Comparison of ENCODE assay signal across 20 mouse cellular contexts in the genomic region with DNA sequence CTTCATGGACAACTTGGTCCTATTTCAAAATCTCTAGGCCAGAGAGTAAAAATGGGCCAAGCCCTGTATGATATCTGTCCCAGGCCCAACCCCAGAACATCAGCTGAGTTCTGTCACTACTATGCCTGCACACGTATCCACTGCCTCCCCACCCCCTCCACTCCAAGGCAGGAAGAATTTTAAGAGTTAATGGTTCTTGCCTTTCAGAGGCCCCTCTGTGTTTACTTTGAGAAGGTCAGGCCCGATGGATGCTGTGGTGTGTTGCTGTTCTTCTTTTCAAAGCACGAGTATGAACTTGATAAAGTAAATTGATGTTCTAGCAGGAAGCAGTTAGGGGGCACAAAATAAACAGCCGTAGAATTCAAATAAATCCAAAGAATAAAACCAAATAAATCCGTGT. TPM values are rescaled to one million over a fixed set of nuclear protein-coding genes. Genes with fewer than 3 reads are reported as not detected.
DNase-seq lines count a peak whose midpoint lies in the region; ATAC-seq and TF ChIP-seq lines count a peak whose summit lies in the region.
"Had no signal": no experiment of that assay in that cellular context is flagged by ENCODE, and none has a peak within 500 bp of the region (broad histone marks: within the 10 kb centered on the region; RNA-seq: fewer than 3 reads in every experiment).

No protein-coding gene starts in this region.

- intact Hi-C loops in gastrocnemius, adult 2 months (cut with DNase I), result no loop called here

- peak overlapping the region; percentile 21; the same call in 1 of the 2 replicates for H3K27ac ChIP-seq in gastrocnemius, adult 2 months
- H3K27ac ChIP-seq in lung, embryonic 14.5 days (ENCODE audit: low read depth), result peak overlapping the region; percentile 64; the same call in 1 of the 2 replicates
- H3K27ac ChIP-seq in embryonic facial prominence, embryonic 10.5 days (replicated peaks), result no peak overlapping the region
- peak overlapping the region; percentile 40; the same call in 1 of the 2 replicates for H3K27ac ChIP-seq in forebrain, postnatal 0 days (ENCODE audit: low read depth, low read length)
- H3K27ac ChIP-seq: kidney, embryonic 15.5 days; midbrain, embryonic 12.5 days; neural tube, embryonic 12.5 days had no signal

- no peak for DNase-seq in gastrocnemius, adult 2 months
- no peak for DNase-seq in gastrocnemius, postnatal 10 days
- DNase-seq in lung, embryonic 14.5 days, result peak; percentile 77
- DNase-seq in lung, postnatal 4 days, result no peak
- peak; percentile 32 for DNase-seq in embryonic facial prominence, embryonic 10.5 days (ENCODE audit: low spot score)
- no peak for DNase-seq in forebrain, postnatal 0 days
- DNase-seq in urinary bladder, adult 2 months (ENCODE audit: low spot score), result no peak
- DNase-seq in right cerebral cortex, adult 18-20 months, result no peak
- DNase-seq: adrenal gland, adult 8-10 months; B cell, adult 2 months; cerebellum, adult 9-11 months; heart, adult 11 months; heart, postnatal 14 days; liver, postnatal 0 days; retina, postnatal 1 day; thymus, adult 2 months had no signal

- WGBS in lung, embryonic 14.5 days, result 9% methylated on average over 5 of the region's 5 CpGs
- 25% methylated on average over 5 of the region's 5 CpGs for WGBS in embryonic facial prominence, embryonic 10.5 days
- WGBS in forebrain, postnatal 0 days, result 29% methylated on average over 5 of the region's 5 CpGs

- peaks cover 25% of the 10 kb centered on the region for H3K36me3 ChIP-seq in lung, embryonic 14.5 days (ENCODE audit: insufficient read depth)
- peaks cover 49% of the 10 kb centered on the region for H3K36me3 ChIP-seq in embryonic facial prominence, embryonic 10.5 days (replicated peaks)
- no peaks in the 10 kb centered on the region for H3K36me3 ChIP-seq in forebrain, postnatal 0 days (ENCODE audit: insufficient read depth)
- H3K36me3 ChIP-seq: G1E had no signal

- TF ChIP-seq CTCF in gastrocnemius, adult 2 months (IDR thresholded peaks at IDR 0.05), result no peak
- TF ChIP-seq CTCF in lung, embryonic 14.5 days (IDR thresholded peaks at IDR 0.05; ENCODE audit: low read depth), result no peak
- TF ChIP-seq CTCF in forebrain, postnatal 0 days (IDR thresholded peaks at IDR 0.05; ENCODE audit: low read depth), result no peak

- H3K4me1 ChIP-seq in lung, embryonic 14.5 days (ENCODE audit: insufficient read depth), result peaks cover 31% of the 10 kb centered on the region
- H3K4me1 ChIP-seq in embryonic facial prominence, embryonic 10.5 days, result peaks cover 72% of the 10 kb centered on the region
- peaks cover 16% of the 10 kb centered on the region; the same call in 1 of the 2 replicates for H3K4me1 ChIP-seq in forebrain, postnatal 0 days (ENCODE audit: insufficient read depth)

- ATAC-seq in lung, embryonic 14.5 days (ENCODE audit: insufficient read depth), result peak; percentile 65
- no peak for ATAC-seq in forebrain, postnatal 0 days
- ATAC-seq: liver, postnatal 0 days had no signal

- H3K9ac ChIP-seq in lung, embryonic 14.5 days, result no peak overlapping the region
- no peak overlapping the region for H3K9ac ChIP-seq in forebrain, postnatal 0 days
- H3K9ac ChIP-seq: kidney, embryonic 15.5 days; liver, postnatal 0 days; midbrain, embryonic 12.5 days; neural tube, embryonic 12.5 days had no signal

- no peaks in the 10 kb centered on the region for H3K9me3 ChIP-seq in lung, embryonic 14.5 days (ENCODE audit: low read depth, low read length)
- no peaks in the 10 kb centered on the region for H3K9me3 ChIP-seq in embryonic facial prominence, embryonic 10.5 days
- H3K9me3 ChIP-seq in forebrain, postnatal 0 days (ENCODE audit: low read length), result no peaks in the 10 kb centered on the region
- H3K9me3 ChIP-seq: kidney, embryonic 15.5 days; midbrain, embryonic 12.5 days; neural tube, embryonic 12.5 days had no signal

- no peak overlapping the region for H3K4me3 ChIP-seq in gastrocnemius, adult 2 months
- H3K4me3 ChIP-seq in lung, embryonic 14.5 days (ENCODE audit: low read depth, low read length), result no peak overlapping the region
- no peak overlapping the region for H3K4me3 ChIP-seq in embryonic facial prominence, embryonic 10.5 days
- no peak overlapping the region for H3K4me3 ChIP-seq in forebrain, postnatal 0 days (ENCODE audit: low read depth, low read length)
- H3K4me3 ChIP-seq: kidney, embryonic 15.5 days; midbrain, embryonic 12.5 days; neural tube, embryonic 12.5 days had no signal

- no peak overlapping the region for H3K4me2 ChIP-seq in lung, embryonic 14.5 days
- no peak overlapping the region for H3K4me2 ChIP-seq in forebrain, postnatal 0 days (ENCODE audit: low read depth)
- H3K4me2 ChIP-seq: kidney, embryonic 15.5 days; midbrain, embryonic 12.5 days; neural tube, embryonic 12.5 days had no signal

- H3K27me3 ChIP-seq in lung, embryonic 14.5 days (ENCODE audit: insufficient read depth, low read length), result no peaks in the 10 kb centered on the region
- H3K27me3 ChIP-seq in embryonic facial prominence, embryonic 10.5 days (replicated peaks; ENCODE audit: low read depth, poor library complexity, severe bottlenecking), result no peaks in the 10 kb centered on the region
- H3K27me3 ChIP-seq in forebrain, postnatal 0 days (ENCODE audit: insufficient read depth, low read length), result no peaks in the 10 kb centered on the region
- H3K27me3 ChIP-seq: kidney, embryonic 15.5 days; midbrain, embryonic 12.5 days; neural tube, embryonic 12.5 days had no signal

RNA-seq across cellular contexts. Expression of gene Plpp3, which starts 35.5 kb away (rescaled TPM):
- 10 to 100 TPM; 45.8 to 69.1 TPM for total RNA-seq in gastrocnemius, adult 2 months (2021)
- total RNA-seq in gastrocnemius, postnatal 10 days (2021), result 10 to 100 TPM; 79.6 to 82.6 TPM
- polyA plus RNA-seq in lung, embryonic 14.5 days (2014; fragmentation: Nextera tagmentation; extraction: Ambion mirVana), result 64.8 and 67.1 TPM in 2 replicates
- 67.6 and 77.1 TPM in 2 replicates for polyA plus RNA-seq in embryonic facial prominence, embryonic 10.5 days (2016; fragmentation: Nextera tagmentation; extraction: Ambion mirVana)
- total RNA-seq in forebrain, postnatal 0 days (2014; rRNA removed), result 64.8 and 87.3 TPM in 2 replicates
- polyA plus RNA-seq in forebrain, postnatal 0 days (2015; fragmentation: Nextera tagmentation; extraction: Ambion mirVana), result 82.8 and 117 TPM in 2 replicates
- 165 and 174 TPM in 2 replicates for polyA plus RNA-seq in urinary bladder, adult 2 months (2012; rRNA removed)
- total RNA-seq: G1E had no signal
- polyA plus RNA-seq: G1E had no signal

Comparison
In these comparisons a context has a peak if more than half of its experiments do, and no peak if none do; other contexts are left out.
1. DNase-seq: peak in lung, embryonic 14.5 days (single experiment) and embryonic facial prominence, embryonic 10.5 days (single experiment); none in gastrocnemius, adult 2 months (single experiment), gastrocnemius, postnatal 10 days (single experiment), lung, postnatal 4 days (0 of 2), forebrain, postnatal 0 days (single experiment), urinary bladder, adult 2 months (single experiment) and right cerebral cortex, adult 18-20 months (single experiment).